Mouse (Mus musculus): ENCODE results near the gene Ddah2. TPM values are rescaled to one million over a fixed set of nuclear protein-coding genes. Genes with fewer than 3 reads are reported as not detected.

Ddah2 gene
- polyA plus RNA-seq, 1 experiment: 59.5 TPM

GRCm38 (mm10) chr17:35048149-35048931 lies 10.5 kb upstream of the Ddah2 start:
- no peak overlapping the region for H3K27ac ChIP-seq (ENCODE audit: insufficient read depth, low read length)
- TF ChIP-seq POLR2A (IDR thresholded peaks at IDR 0.05; ENCODE audit: borderline replicate concordance, insufficient read depth, low read length) (no peak), CTCF (IDR thresholded peaks at IDR 0.05; ENCODE audit: borderline replicate concordance, insufficient read depth, low read depth, low read length) (no peak)
- H3K27me3 ChIP-seq (ENCODE audit: control insufficient read depth, insufficient read depth, low read length): no peaks in the 10 kb centered on the region
- no peak overlapping the region for H3K4me3 ChIP-seq (replicated peaks; ENCODE audit: insufficient read depth, low read depth, low read length)
- 39% methylated on average over 11 of the region's 11 CpGs for WGBS
- H3K4me1 ChIP-seq (ENCODE audit: control insufficient read depth, insufficient read depth, low read length): peaks cover 12% of the 10 kb centered on the region
- no peak for DNase-seq

- H3K27ac ChIP-seq (ENCODE audit: insufficient read depth, low read length): no peak overlapping the region
Observed at GRCm38 (mm10) chr17:35048932-35049440, 9.8 kb upstream of the Ddah2 start.

GRCm38 (mm10) chr17:35049561-35050016 lies 9.2 kb upstream of the Ddah2 start, which contains the start of gene Clic1:
Gene Clic1 (plus strand): TSS chr17:35049966.
- TF ChIP-seq POLR2A (IDR thresholded peaks at IDR 0.05; ENCODE audit: borderline replicate concordance, insufficient read depth, low read length) (no peak), CTCF (IDR thresholded peaks at IDR 0.05; ENCODE audit: borderline replicate concordance, insufficient read depth, low read depth, low read length) (no peak)
- WGBS: 20% methylated on average over 11 of the region's 11 CpGs
- peak within 1 kb of the TSS; percentile 81 for H3K4me3 ChIP-seq (replicated peaks; ENCODE audit: insufficient read depth, low read depth, low read length)
- H3K4me1 ChIP-seq (ENCODE audit: control insufficient read depth, insufficient read depth, low read length): peaks cover 12% of the 10 kb centered on the region
- H3K27me3 ChIP-seq (ENCODE audit: control insufficient read depth, insufficient read depth, low read length): no peaks in the 10 kb centered on the region
- peak within 1 kb of the TSS; percentile 12; the same call in 1 of the 2 replicates for H3K27ac ChIP-seq (ENCODE audit: insufficient read depth, low read length)
- no peak for DNase-seq

More at GRCm38 (mm10) chr17:35048932-35049440, 9.8 kb upstream of the Ddah2 start:
- 89% methylated on average over 5 of the region's 5 CpGs for WGBS
- TF ChIP-seq POLR2A (IDR thresholded peaks at IDR 0.05; ENCODE audit: borderline replicate concordance, insufficient read depth, low read length) (no peak), CTCF (IDR thresholded peaks at IDR 0.05; ENCODE audit: borderline replicate concordance, insufficient read depth, low read depth, low read length) (no peak)
- H3K27me3 ChIP-seq (ENCODE audit: control insufficient read depth, insufficient read depth, low read length): no peaks in the 10 kb centered on the region
- H3K4me3 ChIP-seq (replicated peaks; ENCODE audit: insufficient read depth, low read depth, low read length): no peak overlapping the region
- peaks cover 12% of the 10 kb centered on the region for H3K4me1 ChIP-seq (ENCODE audit: control insufficient read depth, insufficient read depth, low read length)
- no peak for DNase-seq

- Histone ChIP-seq H3K4me1 (ENCODE audit: control insufficient read depth, insufficient read depth, low read length) (peaks cover 12% of the 10 kb centered on the region), H3K27ac (ENCODE audit: insufficient read depth, low read length) (peak overlapping the region; percentile 12; the same call in 1 of the 2 replicates), H3K27me3 (ENCODE audit: control insufficient read depth, insufficient read depth, low read length) (no peaks in the 10 kb centered on the region), H3K4me3 (replicated peaks; ENCODE audit: insufficient read depth, low read depth, low read length) (peak overlapping the region; percentile 81)
- WGBS: 7% methylated on average over 27 of the region's 27 CpGs
- peak in 1 of 2 experiments; percentile 60 for DNase-seq
- no peak for TF ChIP-seq CTCF (IDR thresholded peaks at IDR 0.05; ENCODE audit: borderline replicate concordance, insufficient read depth, low read depth, low read length)
- TF ChIP-seq POLR2A (IDR thresholded peaks at IDR 0.05; ENCODE audit: borderline replicate concordance, insufficient read depth, low read length): peak; percentile 30; the same call in 1 of the 2 replicates
Observed at GRCm38 (mm10) chr17:35050126-35050750, 8.6 kb upstream of the Ddah2 start.

GRCm38 (mm10) chr17:35051156-35052086 lies 7.4 kb upstream of the Ddah2 start:
- Histone ChIP-seq H3K27ac (ENCODE audit: insufficient read depth, low read length) (peak overlapping the region; percentile 96), H3K27me3 (ENCODE audit: control insufficient read depth, insufficient read depth, low read length) (no peaks in the 10 kb centered on the region), H3K4me1 (ENCODE audit: control insufficient read depth, insufficient read depth, low read length) (peaks cover 12% of the 10 kb centered on the region), H3K4me3 (replicated peaks; ENCODE audit: insufficient read depth, low read depth, low read length) (peak overlapping the region; percentile 77)
- WGBS: 18% methylated on average over 21 of the region's 21 CpGs
- peak; percentile 18; the same call in 1 of the 2 replicates for TF ChIP-seq POLR2A (IDR thresholded peaks at IDR 0.05; ENCODE audit: borderline replicate concordance, insufficient read depth, low read length)
- TF ChIP-seq CTCF (IDR thresholded peaks at IDR 0.05; ENCODE audit: borderline replicate concordance, insufficient read depth, low read depth, low read length): no peak
- DNase-seq: peak; percentile 62 to 68

GRCm38 (mm10) chr17:35052271-35052798 lies 6.5 kb upstream of the Ddah2 start:
- no peak for DNase-seq
- H3K4me3 ChIP-seq (replicated peaks; ENCODE audit: insufficient read depth, low read depth, low read length): peak overlapping the region; percentile 77
- H3K27me3 ChIP-seq (ENCODE audit: control insufficient read depth, insufficient read depth, low read length): no peaks in the 10 kb centered on the region
- peaks cover 12% of the 10 kb centered on the region for H3K4me1 ChIP-seq (ENCODE audit: control insufficient read depth, insufficient read depth, low read length)
- TF ChIP-seq POLR2A (IDR thresholded peaks at IDR 0.05; ENCODE audit: borderline replicate concordance, insufficient read depth, low read length): no peak
- no peak for TF ChIP-seq CTCF (IDR thresholded peaks at IDR 0.05; ENCODE audit: borderline replicate concordance, insufficient read depth, low read depth, low read length)
- WGBS: 60% methylated on average over 12 of the region's 12 CpGs
- peak overlapping the region; percentile 96 for H3K27ac ChIP-seq (ENCODE audit: insufficient read depth, low read length)

Measured in cerebellum, adult 2 months (tissue).